Mouse (Mus musculus) gastrocnemius, adult 2 months (tissue): ENCODE measurements at regions not wholly inside any gene's neighbourhood (a gene's known extent, or its start where the extent isn't known, plus 50 kb on each side); places are given as distances from the start of the nearest gene placed in this dataset.

Experiments
- DNase-seq: peaks from one replicate; pipeline ENCODE4 v3.0.0; 2022
- H3K27ac ChIP-seq: fragments of 200-600 bp; 2 replicates; pipeline ENCODE4 v1.8.1; 2022; ENCODE audit warnings: mild to moderate bottlenecking
- H3K4me3 ChIP-seq: fragments of 200-600 bp; 2 replicates; pipeline ENCODE4 v1.8.1; 2022; ENCODE audit warnings: mild to moderate bottlenecking, moderate library complexity
- CTCF ChIP-seq: fragments of 200-600 bp; IDR thresholded peaks from 2 replicates; pipeline ENCODE4 v1.8.1; 2022; ENCODE audit warnings: antibody characterized with exemption, mild to moderate bottlenecking, moderate library complexity
- intact Hi-C: fragments of 180-260 bp; cut with DNase I; formaldehyde crosslinking; loops from one replicate; pipeline ENCODE4 v1.15.1; 2025

DNA sequence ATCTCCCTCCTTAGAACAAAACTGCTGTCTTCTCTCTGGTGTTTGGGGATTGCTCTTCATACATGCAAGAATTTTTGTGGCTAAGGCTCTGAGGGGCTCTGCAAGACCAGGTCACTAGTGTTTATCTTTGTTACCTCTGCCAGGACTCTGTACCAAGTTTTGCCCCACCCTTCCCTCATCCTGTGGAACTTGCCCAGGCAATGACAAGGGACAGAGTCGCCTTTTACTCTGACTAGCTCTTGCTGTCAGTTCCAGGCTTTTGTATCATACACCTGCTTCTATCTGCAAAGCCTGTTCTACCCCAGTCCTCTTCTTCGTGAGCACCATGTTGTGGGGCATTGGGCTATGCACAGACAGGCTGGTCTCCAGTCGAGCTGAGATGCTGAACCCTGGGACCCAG, 175.7 kb upstream of the 4933402D24Rik start:
- no peak for DNase-seq
- no peak overlapping the region for H3K4me3 ChIP-seq
- no peak for TF ChIP-seq CTCF
- intact Hi-C loops: no loop called here
- no peak overlapping the region for H3K27ac ChIP-seq

DNA sequence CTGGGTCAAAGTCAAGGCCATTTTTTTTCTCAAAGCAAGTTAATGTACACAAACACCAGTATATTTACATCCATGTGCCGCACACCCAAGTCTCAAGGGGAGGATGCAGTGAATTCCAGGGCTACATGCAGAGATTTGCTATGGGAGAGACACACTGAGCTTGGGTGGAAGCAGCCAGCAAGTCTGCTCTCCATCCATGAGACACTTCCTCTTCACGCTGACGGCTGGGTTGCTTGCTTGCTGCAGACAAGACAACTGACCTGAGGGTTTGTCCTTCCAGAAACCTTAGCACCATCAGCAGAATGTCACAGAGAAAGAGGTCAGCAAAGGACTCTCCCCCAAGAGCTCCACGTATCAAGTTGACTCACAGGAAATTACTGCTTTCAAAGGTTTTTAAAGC, 169.3 kb upstream of the 4933402D24Rik start:
- H3K4me3 ChIP-seq: no peak overlapping the region
- H3K27ac ChIP-seq: no peak overlapping the region
- no peak for TF ChIP-seq CTCF
- intact Hi-C loops: no loop called here
- no peak for DNase-seq

DNA sequence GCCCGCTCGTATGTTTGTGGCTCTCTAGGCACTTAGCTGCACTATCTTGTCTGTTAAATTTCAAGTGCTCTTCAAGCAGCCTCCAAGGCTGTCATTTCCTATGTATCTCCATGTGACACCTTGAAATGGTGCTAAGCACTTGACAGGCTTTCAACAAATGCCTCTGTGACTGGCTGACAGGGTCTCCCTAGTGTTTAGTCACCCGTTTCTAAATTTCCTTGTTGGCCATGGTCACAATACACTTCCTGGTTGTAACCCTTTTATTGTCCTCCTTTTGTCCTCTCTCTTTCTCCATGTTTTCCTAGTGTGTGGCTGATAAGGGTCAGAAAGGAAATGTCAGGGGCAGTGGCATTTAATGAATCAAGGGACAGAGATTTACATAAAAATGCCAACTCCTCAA, 168.4 kb upstream of the 4933402D24Rik start:
- intact Hi-C loops: no loop called here
- no peak for TF ChIP-seq CTCF
- no peak for DNase-seq
- H3K27ac ChIP-seq: no peak overlapping the region
- H3K4me3 ChIP-seq: no peak overlapping the region

DNA sequence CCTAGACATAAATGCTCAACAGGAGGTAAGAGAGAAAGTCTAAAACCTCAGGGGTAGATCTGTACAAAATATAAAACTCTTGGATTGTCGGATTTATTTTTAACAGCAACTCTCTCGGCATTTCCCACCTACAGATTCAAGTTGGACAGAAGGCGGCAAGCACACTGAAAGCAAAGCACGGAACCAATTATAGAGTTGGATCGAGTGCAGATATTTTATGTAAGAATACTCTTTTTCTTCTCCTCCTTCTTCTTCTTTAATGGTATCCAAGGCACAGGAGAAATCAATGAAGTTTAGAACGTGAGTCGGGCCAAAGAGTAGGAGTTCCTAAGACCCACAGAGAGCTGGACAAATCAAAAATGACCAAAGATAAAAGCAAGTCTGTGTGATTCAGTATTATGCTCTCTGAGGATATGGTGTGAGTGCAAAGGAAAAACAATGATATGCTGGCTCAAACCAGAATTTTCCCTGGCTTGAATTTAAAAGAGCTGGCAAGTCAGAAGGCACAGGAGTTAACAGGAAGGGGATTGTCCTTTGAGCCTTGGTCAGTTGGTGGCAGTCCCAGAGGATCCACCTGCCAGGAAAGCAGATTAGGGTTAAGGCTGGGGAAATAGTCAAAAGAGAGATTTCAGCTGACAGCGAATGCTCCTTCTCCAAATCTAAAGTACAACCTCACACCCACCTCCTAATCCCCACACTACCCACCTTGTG, 165.7 kb upstream of the 4933402D24Rik start:
- DNase-seq: no peak
- intact Hi-C loops: no loop called here
- 0 out of 2 replicates have a peak overlapping the region, but pooled peaks have one; percentile 20 for H3K27ac ChIP-seq
- no peak overlapping the region for H3K4me3 ChIP-seq
- no peak for TF ChIP-seq CTCF

DNA sequence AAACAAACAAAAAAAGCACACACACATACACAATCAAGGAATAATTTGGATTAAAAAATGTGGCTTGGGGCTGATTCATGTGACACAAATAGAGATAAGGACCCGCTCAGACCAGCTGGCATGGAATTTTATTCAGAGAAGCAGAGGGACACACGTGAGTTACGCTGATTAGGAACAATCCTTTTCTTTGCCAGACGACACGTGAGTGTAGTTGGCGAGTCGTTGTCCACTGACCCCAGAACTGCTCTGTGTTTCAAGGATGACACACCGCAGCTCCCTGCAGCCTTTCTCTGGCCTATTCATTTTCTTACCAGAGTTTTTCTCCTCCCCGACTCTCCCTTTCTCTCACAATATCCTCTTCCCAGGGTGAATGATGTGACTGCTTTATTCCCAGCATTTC, 163.4 kb upstream of the 4933402D24Rik start:
- intact Hi-C loops: no loop called here
- Histone ChIP-seq H3K27ac (no peak overlapping the region), H3K4me3 (no peak overlapping the region)
- no peak for DNase-seq
- no peak for TF ChIP-seq CTCF

DNA sequence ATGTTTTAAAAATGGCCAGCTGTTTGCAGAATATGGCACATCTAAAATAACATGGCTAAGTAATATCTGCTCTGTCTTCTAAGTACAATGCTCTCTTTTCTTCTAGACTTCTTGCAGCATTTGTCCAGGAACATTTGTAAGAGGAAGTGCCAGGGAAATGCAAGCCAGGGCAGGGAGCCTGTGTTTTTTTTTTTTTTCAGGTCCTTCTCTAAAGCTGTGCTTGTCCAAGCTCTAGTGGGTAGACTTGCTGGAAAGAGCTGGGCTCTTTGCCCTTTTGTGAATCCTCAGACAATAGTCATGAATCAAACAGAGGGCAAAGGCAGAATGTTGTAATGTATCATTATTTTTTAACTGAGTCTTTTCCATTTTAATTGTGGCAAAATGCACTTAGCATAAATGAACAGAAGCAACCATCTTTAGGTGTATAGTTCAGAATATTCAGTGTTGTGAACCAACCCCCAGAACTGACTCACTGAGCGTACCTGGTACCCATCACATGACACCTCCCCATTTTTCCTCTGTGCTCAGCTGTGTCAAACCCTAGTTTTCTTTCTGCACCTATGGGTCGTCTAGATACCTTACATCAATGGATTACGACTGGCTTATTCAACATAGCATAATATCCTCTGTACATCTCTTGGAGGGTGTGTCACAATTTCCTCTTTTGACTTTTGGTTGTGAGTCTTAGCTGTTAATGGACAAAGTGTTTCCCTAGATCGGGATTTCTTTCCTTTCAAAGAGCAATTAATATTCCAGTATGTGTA, 160.5 kb upstream of the 4933402D24Rik start:
- DNase-seq: no peak
- intact Hi-C loops: no loop called here

DNA sequence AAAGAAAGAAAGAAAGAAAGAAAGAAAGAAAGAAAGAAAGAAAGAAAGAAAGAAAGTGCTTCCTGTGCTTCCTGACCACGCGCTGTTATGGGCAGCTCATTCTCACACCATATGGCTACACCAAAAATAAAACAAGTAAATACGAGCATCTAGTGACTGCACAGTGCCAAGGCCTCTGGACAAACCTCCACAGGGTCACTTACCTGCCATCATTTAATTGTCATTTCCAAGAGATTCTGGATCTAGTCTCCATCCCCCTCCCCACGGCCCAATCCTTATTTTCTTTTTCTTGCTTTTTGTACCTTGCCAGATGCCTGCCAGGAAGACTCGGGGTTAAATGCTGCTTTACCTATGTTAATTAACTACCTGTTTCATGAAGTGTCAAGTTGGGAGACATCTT, 159.8 kb upstream of the 4933402D24Rik start:
- intact Hi-C loops: no loop called here
- Histone ChIP-seq H3K27ac (no peak overlapping the region), H3K4me3 (no peak overlapping the region)
- TF ChIP-seq CTCF: no peak
- no peak for DNase-seq

More for the DNA sequence above, 160.5 kb upstream of the 4933402D24Rik start:
- no peak overlapping the region for H3K27ac ChIP-seq
- no peak overlapping the region for H3K4me3 ChIP-seq
- TF ChIP-seq CTCF: no peak

DNA sequence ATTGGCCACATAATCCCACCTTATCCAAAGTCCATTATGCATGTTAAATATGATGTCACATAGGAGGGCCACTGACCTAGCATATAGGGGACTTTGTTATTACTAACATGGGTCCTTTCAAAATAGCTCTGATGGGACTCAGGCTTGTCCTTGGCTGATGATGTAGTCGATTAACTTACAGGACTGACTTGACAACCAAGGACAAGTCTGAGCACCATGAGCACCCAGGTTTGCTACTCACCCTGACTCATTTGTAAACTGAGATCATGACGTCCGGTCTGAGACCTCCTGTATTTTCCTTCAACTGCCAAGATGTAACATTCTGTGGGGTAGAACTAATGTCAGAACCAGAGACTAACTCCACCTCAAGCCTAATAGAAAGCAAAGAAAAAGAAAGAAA, 159.3 kb upstream of the 4933402D24Rik start:
- intact Hi-C loops: no loop called here
- no peak overlapping the region for H3K4me3 ChIP-seq
- no peak for TF ChIP-seq CTCF
- no peak overlapping the region for H3K27ac ChIP-seq
- no peak for DNase-seq

DNA sequence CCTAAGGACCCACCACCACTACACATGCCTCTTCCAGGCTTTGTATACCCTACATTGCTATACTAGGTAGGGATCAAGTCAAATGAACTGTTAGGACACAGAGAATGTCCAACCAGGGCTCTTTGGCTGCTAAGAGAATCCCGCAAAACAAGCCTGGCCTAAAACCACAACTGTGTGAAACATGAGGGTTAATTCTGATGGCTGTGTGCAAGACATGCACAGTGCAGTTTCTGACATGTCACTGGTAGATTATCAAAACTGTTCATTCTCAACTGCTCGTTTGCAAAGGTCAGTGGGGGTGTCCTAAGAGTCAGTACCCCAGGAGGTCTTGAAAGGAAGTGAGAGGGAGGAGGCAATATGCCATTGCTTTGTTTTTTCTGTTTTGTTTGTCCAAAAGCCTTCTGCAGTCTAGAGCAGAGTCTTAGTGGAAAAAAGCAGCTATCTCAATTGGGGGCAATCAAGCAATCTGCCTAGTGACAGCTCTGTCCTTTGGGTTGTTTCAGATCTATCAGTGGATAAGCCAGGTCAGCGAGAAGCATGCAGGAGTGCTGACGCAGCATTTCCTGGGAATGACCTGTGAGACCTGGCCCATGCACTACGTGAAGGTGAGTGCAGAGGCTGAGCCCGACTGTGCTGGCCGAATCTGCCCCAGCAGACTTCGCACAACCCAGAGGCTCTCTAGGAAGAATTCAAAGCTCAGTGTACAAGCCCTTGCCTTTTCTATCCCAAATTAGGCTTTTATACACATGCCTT, 151.3 kb upstream of the 4933402D24Rik start:
- H3K4me3 ChIP-seq: no peak overlapping the region
- intact Hi-C loops: no loop called here

DNA sequence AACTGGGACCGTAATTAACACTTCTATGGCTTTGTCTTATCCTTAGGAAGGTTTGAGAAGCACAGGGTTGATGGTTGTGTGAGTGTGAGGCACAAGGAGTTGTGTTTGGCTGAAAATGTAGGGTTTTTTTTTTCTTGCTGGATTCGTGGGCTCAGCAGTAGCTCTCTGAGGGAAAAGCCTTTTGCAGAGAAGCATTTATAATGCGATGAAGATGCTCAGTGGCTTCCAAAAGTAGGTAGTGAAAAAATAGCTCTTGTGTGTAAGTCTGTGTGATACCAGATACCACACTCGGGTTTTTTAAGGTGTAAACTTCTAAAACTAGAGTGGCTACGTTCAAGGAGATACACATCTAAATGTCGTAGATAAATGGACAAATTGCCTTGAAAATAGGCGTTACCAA, 149.1 kb upstream of the 4933402D24Rik start:
- intact Hi-C loops: no loop called here
- TF ChIP-seq CTCF: no peak

More for the DNA sequence above, 151.3 kb upstream of the 4933402D24Rik start:
- no peak overlapping the region for H3K27ac ChIP-seq
- no peak for DNase-seq
- TF ChIP-seq CTCF: no peak

DNA sequence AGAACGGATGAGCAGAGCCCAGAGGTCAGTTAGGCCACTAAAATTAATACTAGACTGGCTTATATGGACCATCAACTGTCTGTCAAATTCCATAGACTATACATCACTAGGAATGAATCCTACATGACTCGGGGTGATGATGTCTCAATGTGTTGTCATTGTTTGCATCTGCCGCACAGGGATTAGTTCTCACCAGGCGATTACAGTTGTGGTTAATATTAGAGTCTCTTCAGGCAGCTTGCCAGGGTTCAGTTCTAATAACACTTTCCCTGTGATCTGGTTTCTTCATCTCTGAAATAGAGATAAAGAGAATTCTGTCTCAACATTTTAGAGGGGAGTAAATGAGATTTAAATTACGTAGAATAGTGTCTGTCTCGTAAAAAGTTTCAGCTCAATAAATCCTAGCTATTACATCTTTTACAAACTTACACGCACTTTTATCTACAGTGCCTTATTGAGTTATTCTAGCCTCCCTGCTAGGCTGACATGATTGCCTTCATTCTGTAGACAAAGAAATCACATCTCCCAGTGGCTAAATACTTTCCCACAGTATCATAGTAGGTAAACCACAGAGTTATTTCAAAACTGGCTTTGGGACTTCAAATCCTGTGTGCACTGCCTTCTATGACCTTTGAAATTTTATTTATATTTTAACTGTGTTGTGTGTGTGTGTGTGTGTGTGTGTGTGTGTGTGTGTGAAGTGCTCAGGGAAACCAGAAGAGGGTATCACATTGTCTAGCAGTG, 148.0 kb upstream of the 4933402D24Rik start:
- H3K4me3 ChIP-seq: no peak overlapping the region
- TF ChIP-seq CTCF: no peak
- no peak overlapping the region for H3K27ac ChIP-seq
- intact Hi-C loops: no loop called here
- DNase-seq: no peak

More for the DNA sequence above, 149.1 kb upstream of the 4933402D24Rik start:
- H3K27ac ChIP-seq: no peak overlapping the region
- DNase-seq: no peak
- no peak overlapping the region for H3K4me3 ChIP-seq

DNA sequence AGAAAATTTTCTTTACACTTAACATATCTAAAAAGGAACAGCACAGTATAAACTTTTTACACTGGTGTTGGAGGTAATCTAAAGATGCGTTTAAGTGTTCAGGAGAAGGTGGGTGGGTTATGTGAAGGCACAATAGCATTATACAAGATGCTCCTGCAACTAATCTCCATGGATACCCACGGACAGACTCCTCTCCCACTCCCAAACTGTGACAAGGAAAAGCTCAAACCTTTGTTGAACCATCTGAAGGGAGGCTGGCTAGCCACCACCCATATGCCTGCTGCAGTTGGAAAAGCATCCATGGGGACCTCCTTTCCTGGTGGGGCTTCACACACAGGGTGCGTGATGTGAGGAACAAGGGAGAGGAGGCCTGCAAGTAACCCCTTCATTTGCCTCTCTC, 141.7 kb upstream of the 4933402D24Rik start:
- no peak for DNase-seq
- intact Hi-C loops: no loop called here
- TF ChIP-seq CTCF: no peak

More for the DNA sequence above, 141.7 kb upstream of the 4933402D24Rik start:
- H3K4me3 ChIP-seq: no peak overlapping the region
- no peak overlapping the region for H3K27ac ChIP-seq
